Mouse (Mus musculus): ENCODE data around the gene Mapk8. TPM values are rescaled to one million over a fixed set of nuclear protein-coding genes. Genes with fewer than 3 reads are reported as not detected.

Mapk8 gene
- total and polyA plus RNA-seq, 2 experiments from 2014 or later = 30.6 to 67.0 TPM

- Histone ChIP-seq H3K27me3 (ENCODE audit: insufficient read depth, low read length) (no peaks in the 10 kb centered on the region), H3K4me1 (ENCODE audit: insufficient read depth, low read length) (no peaks in the 10 kb centered on the region), H3K27ac (no peak overlapping the region), H3K9ac (replicated peaks; ENCODE audit: low read length) (no peak overlapping the region), H3K36me3 (ENCODE audit: insufficient read depth, low read length) (no peaks in the 10 kb centered on the region), H3K4me3 (ENCODE audit: low read length) (no peak overlapping the region), H3K9me3 (ENCODE audit: low read length) (no peaks in the 10 kb centered on the region), H3K4me2 (ENCODE audit: low read depth, low read length) (no peak overlapping the region)
- peak; percentile 14; the same call in 1 of the 2 replicates for TF ChIP-seq CTCF (IDR thresholded peaks at IDR 0.05; ENCODE audit: low read depth)
- ATAC-seq (no peak), DNase-seq (ENCODE audit: low spot score) (no peak)
- 98% methylated on average over 1 of the region's 1 CpGs for WGBS
Measured at GRCm38 (mm10) chr14:33402331-33402730, 44.6 kb downstream of the Mapk8 start.

GRCm38 (mm10) chr14:33400019-33400418 is 46.9 kb downstream of the Mapk8 start:
- DNase-seq (ENCODE audit: low spot score) = no peak
- no peak overlapping the region for H3K9ac ChIP-seq (replicated peaks; ENCODE audit: low read length)

GRCm38 (mm10) chr14:33398065-33398860 is 48.7 kb downstream of the Mapk8 start:
- ATAC-seq = no peak
- no peak for DNase-seq (ENCODE audit: low spot score)
- H3K4me3 ChIP-seq (ENCODE audit: low read length) = no peak overlapping the region
- no peak overlapping the region for H3K9ac ChIP-seq (replicated peaks; ENCODE audit: low read length)
- H3K4me2 ChIP-seq (ENCODE audit: low read depth, low read length) = no peak overlapping the region
- H3K27me3 ChIP-seq (ENCODE audit: insufficient read depth, low read length) = no peaks in the 10 kb centered on the region
- no peaks in the 10 kb centered on the region for H3K9me3 ChIP-seq (ENCODE audit: low read length)
- 86% methylated on average over 5 of the region's 5 CpGs for WGBS
- no peaks in the 10 kb centered on the region for H3K4me1 ChIP-seq (ENCODE audit: insufficient read depth, low read length)
- no peak overlapping the region for H3K27ac ChIP-seq
- no peak for TF ChIP-seq CTCF (IDR thresholded peaks at IDR 0.05; ENCODE audit: low read depth)
- no peaks in the 10 kb centered on the region for H3K36me3 ChIP-seq (ENCODE audit: insufficient read depth, low read length)

More at GRCm38 (mm10) chr14:33400019-33400418, 46.9 kb downstream of the Mapk8 start:
- no peak overlapping the region for H3K4me2 ChIP-seq (ENCODE audit: low read depth, low read length)
- no peak overlapping the region for H3K27ac ChIP-seq
- no peaks in the 10 kb centered on the region for H3K36me3 ChIP-seq (ENCODE audit: insufficient read depth, low read length)
- 78% methylated on average over 3 of the region's 3 CpGs for WGBS
- no peak overlapping the region for H3K4me3 ChIP-seq (ENCODE audit: low read length)
- H3K9me3 ChIP-seq (ENCODE audit: low read length) = no peaks in the 10 kb centered on the region
- TF ChIP-seq CTCF (IDR thresholded peaks at IDR 0.05; ENCODE audit: low read depth) = no peak
- no peak for ATAC-seq
- H3K27me3 ChIP-seq (ENCODE audit: insufficient read depth, low read length) = no peaks in the 10 kb centered on the region
- H3K4me1 ChIP-seq (ENCODE audit: insufficient read depth, low read length) = no peaks in the 10 kb centered on the region

- no peak for TF ChIP-seq CTCF (IDR thresholded peaks at IDR 0.05; ENCODE audit: low read depth)
- Histone ChIP-seq H3K9me3 (ENCODE audit: low read length) (no peaks in the 10 kb centered on the region), H3K27me3 (ENCODE audit: insufficient read depth, low read length) (no peaks in the 10 kb centered on the region), H3K4me2 (ENCODE audit: low read depth, low read length) (no peak overlapping the region), H3K27ac (no peak overlapping the region), H3K9ac (replicated peaks; ENCODE audit: low read length) (no peak overlapping the region), H3K4me1 (ENCODE audit: insufficient read depth, low read length) (no peaks in the 10 kb centered on the region), H3K4me3 (ENCODE audit: low read length) (no peak overlapping the region), H3K36me3 (ENCODE audit: insufficient read depth, low read length) (peaks cover 1% of the 10 kb centered on the region; the same call in 1 of the 2 replicates)
- ATAC-seq = no peak
- DNase-seq (ENCODE audit: low spot score) = no peak
- 62% methylated on average over 6 of the region's 6 CpGs for WGBS
Measured at GRCm38 (mm10) chr14:33380830-33381457, 66.0 kb downstream of the Mapk8 start.

GRCm38 (mm10) chr14:33378723-33379122 is 68.2 kb downstream of the Mapk8 start:
- no peak overlapping the region for H3K4me2 ChIP-seq (ENCODE audit: low read depth, low read length)
- no peaks in the 10 kb centered on the region for H3K4me1 ChIP-seq (ENCODE audit: insufficient read depth, low read length)
- H3K36me3 ChIP-seq (ENCODE audit: insufficient read depth, low read length) = no peaks in the 10 kb centered on the region
- H3K27ac ChIP-seq = no peak overlapping the region
- H3K9me3 ChIP-seq (ENCODE audit: low read length) = no peaks in the 10 kb centered on the region
- WGBS = 66% methylated on average over 5 of the region's 5 CpGs
- no peak overlapping the region for H3K9ac ChIP-seq (replicated peaks; ENCODE audit: low read length)
- TF ChIP-seq CTCF (IDR thresholded peaks at IDR 0.05; ENCODE audit: low read depth) = no peak
- no peaks in the 10 kb centered on the region for H3K27me3 ChIP-seq (ENCODE audit: insufficient read depth, low read length)
- H3K4me3 ChIP-seq (ENCODE audit: low read length) = no peak overlapping the region
- ATAC-seq (no peak), DNase-seq (ENCODE audit: low spot score) (no peak)

GRCm38 (mm10) chr14:33377211-33377610 is 69.7 kb downstream of the Mapk8 start:
- Histone ChIP-seq H3K4me3 (ENCODE audit: low read length) (no peak overlapping the region), H3K9ac (replicated peaks; ENCODE audit: low read length) (no peak overlapping the region), H3K4me2 (ENCODE audit: low read depth, low read length) (no peak overlapping the region), H3K4me1 (ENCODE audit: insufficient read depth, low read length) (no peaks in the 10 kb centered on the region), H3K9me3 (ENCODE audit: low read length) (no peaks in the 10 kb centered on the region), H3K36me3 (ENCODE audit: insufficient read depth, low read length) (no peaks in the 10 kb centered on the region), H3K27me3 (ENCODE audit: insufficient read depth, low read length) (no peaks in the 10 kb centered on the region), H3K27ac (no peak overlapping the region)
- ATAC-seq (no peak), DNase-seq (ENCODE audit: low spot score) (no peak)
- 79% methylated on average over 3 of the region's 3 CpGs for WGBS
- TF ChIP-seq CTCF (IDR thresholded peaks at IDR 0.05; ENCODE audit: low read depth) = no peak

GRCm38 (mm10) chr14:33374089-33374488 is 72.9 kb downstream of the Mapk8 start:
- Histone ChIP-seq H3K4me3 (ENCODE audit: low read length) (no peak overlapping the region), H3K9me3 (ENCODE audit: low read length) (no peaks in the 10 kb centered on the region), H3K27me3 (ENCODE audit: insufficient read depth, low read length) (no peaks in the 10 kb centered on the region), H3K36me3 (ENCODE audit: insufficient read depth, low read length) (no peaks in the 10 kb centered on the region), H3K27ac (no peak overlapping the region), H3K9ac (replicated peaks; ENCODE audit: low read length) (no peak overlapping the region), H3K4me1 (ENCODE audit: insufficient read depth, low read length) (peaks cover 6% of the 10 kb centered on the region; the same call in 1 of the 2 replicates), H3K4me2 (ENCODE audit: low read depth, low read length) (no peak overlapping the region)
- no peak for ATAC-seq
- DNase-seq (ENCODE audit: low spot score) = no peak
- 82% methylated on average over 1 of the region's 1 CpGs for WGBS
- TF ChIP-seq CTCF (IDR thresholded peaks at IDR 0.05; ENCODE audit: low read depth) = no peak
